Mouse (Mus musculus): ENCODE results near the gene Tbxas1. TPM values are rescaled to one million over a fixed set of nuclear protein-coding genes. Genes with fewer than 3 reads are reported as not detected.

Tbxas1 gene
- polyA plus RNA-seq, 1 experiment from 2014 or later = 4.8 TPM

GRCm38 (mm10) chr6:39124719-39125118, 249.5 kb downstream of the Tbxas1 start:
- no peaks in the 10 kb centered on the region for H3K9me3 ChIP-seq (ENCODE audit: control insufficient read depth, low read length)
- no peak for ATAC-seq

GRCm38 (mm10) chr6:39131480-39131879, 256.3 kb downstream of the Tbxas1 start:
- Histone ChIP-seq H3K4me3 (ENCODE audit: low read length) (no peak overlapping the region), H3K4me2 (ENCODE audit: low read depth, low read length) (no peak overlapping the region), H3K27ac (ENCODE audit: low read length) (no peak overlapping the region), H3K27me3 (replicated peaks; ENCODE audit: control insufficient read depth, insufficient read depth, low read length) (no peaks in the 10 kb centered on the region), H3K36me3 (ENCODE audit: control insufficient read depth, insufficient read depth, low read length) (0 out of 2 replicates have a peak, but pooled peaks cover 3% of the 10 kb centered on the region), H3K9ac (ENCODE audit: low read depth, low read length) (no peak overlapping the region), H3K9me3 (ENCODE audit: control insufficient read depth, low read length) (no peaks in the 10 kb centered on the region), H3K4me1 (ENCODE audit: control insufficient read depth, insufficient read depth, low read length) (no peaks in the 10 kb centered on the region)
- ATAC-seq = no peak
- 42% methylated on average over 4 of the region's 4 CpGs for WGBS

More at GRCm38 (mm10) chr6:39124719-39125118, 249.5 kb downstream of the Tbxas1 start:
- no peaks in the 10 kb centered on the region for H3K27me3 ChIP-seq (replicated peaks; ENCODE audit: control insufficient read depth, insufficient read depth, low read length)
- no peak overlapping the region for H3K27ac ChIP-seq (ENCODE audit: low read length)
- H3K4me1 ChIP-seq (ENCODE audit: control insufficient read depth, insufficient read depth, low read length) = no peaks in the 10 kb centered on the region
- no peak overlapping the region for H3K4me3 ChIP-seq (ENCODE audit: low read length)
- no peak overlapping the region for H3K4me2 ChIP-seq (ENCODE audit: low read depth, low read length)
- no peak overlapping the region for H3K9ac ChIP-seq (ENCODE audit: low read depth, low read length)
- H3K36me3 ChIP-seq (ENCODE audit: control insufficient read depth, insufficient read depth, low read length) = no peaks in the 10 kb centered on the region

GRCm38 (mm10) chr6:39132556-39132955, 257.4 kb downstream of the Tbxas1 start:
- H3K36me3 ChIP-seq (ENCODE audit: control insufficient read depth, insufficient read depth, low read length) = 0 out of 2 replicates have a peak, but pooled peaks cover 3% of the 10 kb centered on the region
- no peaks in the 10 kb centered on the region for H3K27me3 ChIP-seq (replicated peaks; ENCODE audit: control insufficient read depth, insufficient read depth, low read length)
- H3K4me2 ChIP-seq (ENCODE audit: low read depth, low read length) = no peak overlapping the region
- H3K9me3 ChIP-seq (ENCODE audit: control insufficient read depth, low read length) = no peaks in the 10 kb centered on the region
- H3K4me1 ChIP-seq (ENCODE audit: control insufficient read depth, insufficient read depth, low read length) = no peaks in the 10 kb centered on the region
- no peak for ATAC-seq
- H3K9ac ChIP-seq (ENCODE audit: low read depth, low read length) = no peak overlapping the region
- WGBS = 73% methylated on average over 5 of the region's 5 CpGs
- no peak overlapping the region for H3K27ac ChIP-seq (ENCODE audit: low read length)
- H3K4me3 ChIP-seq (ENCODE audit: low read length) = no peak overlapping the region

Other genes starting within 250 kb of the Tbxas1 start
- 0.10 and 0.26 TPM in 2 replicates for gene Klrg2, start 238.2 kb upstream of the Tbxas1 start, polyA plus RNA-seq (2015; fragmentation: Nextera tagmentation; extraction: Ambion mirVana)
- 0.61 and 0.93 TPM in 2 replicates for gene Clec2l, start 212.3 kb upstream of the Tbxas1 start, polyA plus RNA-seq (2015; fragmentation: Nextera tagmentation; extraction: Ambion mirVana)
- gene Hipk2, start 761 bp downstream of the Tbxas1 start, polyA plus RNA-seq (2015; fragmentation: Nextera tagmentation; extraction: Ambion mirVana) = 16.2 and 18.7 TPM in 2 replicates
- gene Parp12, start 242.9 kb downstream of the Tbxas1 start, polyA plus RNA-seq (2015; fragmentation: Nextera tagmentation; extraction: Ambion mirVana) = 6.2 and 7.7 TPM in 2 replicates

Data from intestine, embryonic 16.5 days (tissue).